Mouse (Mus musculus) bone marrow macrophage, adult 2 months (primary cell): ENCODE data around the gene Eaf2.

Experiments
- CTCF ChIP-seq: IDR thresholded peaks from 2 replicates; pipeline ENCODE4 v1.5.1; 2012; ENCODE audit warnings: low read depth, mild to moderate bottlenecking, low read length, moderate library complexity
- POLR2A ChIP-seq: IDR thresholded peaks from 2 replicates; pipeline ENCODE4 v1.6.1; 2012; ENCODE audit warnings: mild to moderate bottlenecking, low read depth, low read length, borderline replicate concordance

DNA sequence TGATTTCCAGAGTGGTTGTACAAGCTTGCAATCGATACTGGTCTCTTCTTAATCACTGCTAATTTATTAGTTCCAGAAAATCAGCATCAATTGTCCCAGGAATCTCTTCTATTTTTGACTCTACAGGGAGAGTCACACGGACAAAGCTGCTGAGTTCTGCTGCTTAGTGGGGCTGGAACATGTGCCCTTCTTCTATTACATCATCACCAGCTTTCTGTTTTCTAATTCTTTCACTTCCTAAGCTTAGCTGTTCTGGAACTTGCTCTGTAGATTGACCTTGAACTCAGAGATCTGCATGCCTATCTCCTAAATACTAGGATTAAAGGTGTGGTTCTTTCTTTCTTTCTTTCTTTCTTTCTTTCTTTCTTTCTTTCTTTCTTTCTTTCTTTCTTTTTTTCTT lies 76.5 kb downstream of the Eaf2 start:
- TF ChIP-seq POLR2A (no peak), CTCF (no peak)
